Mouse (Mus musculus): Measurements from ENCODE around the gene Gm10518. TPM values are rescaled to one million over a fixed set of nuclear protein-coding genes. Genes with fewer than 3 reads are reported as not detected.

Gene Gm10518
- polyA plus RNA-seq, 1 experiment, result not detected

DNA sequence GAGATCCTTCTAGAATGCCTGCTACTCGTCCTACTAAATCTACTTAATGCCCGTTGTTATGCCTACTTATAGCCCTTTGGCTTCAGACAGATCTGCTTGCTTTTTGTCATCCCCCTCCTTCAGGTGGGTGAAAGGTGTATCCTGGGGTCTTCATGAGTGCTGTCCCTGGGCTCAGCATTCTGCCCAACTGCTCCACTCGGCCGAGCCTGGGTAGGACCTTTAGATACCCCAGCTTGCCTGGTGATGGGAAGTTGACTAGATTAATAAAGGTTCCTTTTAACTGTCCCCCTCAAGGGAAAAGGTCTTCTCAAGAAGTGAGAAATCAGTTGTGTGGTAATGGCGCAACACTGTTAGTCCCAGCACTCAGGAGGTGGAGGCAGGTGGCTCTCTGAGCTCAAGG lies 24.9 kb downstream of the Gm10518 start:
- Histone ChIP-seq H3K27ac (ENCODE audit: insufficient read depth, low read length) (no peak overlapping the region), H3K4me3 (ENCODE audit: insufficient read depth, low read length) (no peak overlapping the region), H3K4me1 (ENCODE audit: control insufficient read depth, insufficient read depth, low read length) (no peaks in the 10 kb centered on the region)
- TF ChIP-seq POLR2A (IDR thresholded peaks at IDR 0.05; ENCODE audit: extremely low read depth, insufficient read depth, low read length) (no peak), CTCF (IDR thresholded peaks at IDR 0.05; ENCODE audit: extremely low read depth, insufficient read depth, low read length) (no peak)

DNA sequence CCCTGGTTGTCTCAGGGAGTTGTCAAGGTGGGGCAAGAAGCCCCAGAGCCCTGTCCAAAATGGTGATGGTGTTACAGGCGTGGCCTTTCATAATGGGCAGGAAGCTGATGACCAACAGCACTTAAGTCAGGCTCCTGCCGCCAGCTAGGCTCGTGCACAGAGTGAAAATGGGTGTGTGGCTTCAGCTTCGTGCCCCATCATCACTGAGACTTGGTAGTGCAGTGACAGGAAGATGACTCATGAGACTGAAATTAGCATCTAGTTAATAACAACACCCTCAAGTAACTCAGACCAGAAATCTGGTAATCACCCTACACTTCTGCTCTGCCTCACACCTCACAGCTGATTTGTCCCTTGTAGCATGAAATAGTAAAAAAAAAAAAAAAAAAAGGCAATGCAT lies 25.7 kb downstream of the Gm10518 start:
- no peak for TF ChIP-seq CTCF (IDR thresholded peaks at IDR 0.05; ENCODE audit: extremely low read depth, insufficient read depth, low read length)
- no peak for TF ChIP-seq POLR2A (IDR thresholded peaks at IDR 0.05; ENCODE audit: extremely low read depth, insufficient read depth, low read length)
- H3K4me1 ChIP-seq (ENCODE audit: control insufficient read depth, insufficient read depth, low read length), result no peaks in the 10 kb centered on the region
- H3K27ac ChIP-seq (ENCODE audit: insufficient read depth, low read length), result no peak overlapping the region

DNA sequence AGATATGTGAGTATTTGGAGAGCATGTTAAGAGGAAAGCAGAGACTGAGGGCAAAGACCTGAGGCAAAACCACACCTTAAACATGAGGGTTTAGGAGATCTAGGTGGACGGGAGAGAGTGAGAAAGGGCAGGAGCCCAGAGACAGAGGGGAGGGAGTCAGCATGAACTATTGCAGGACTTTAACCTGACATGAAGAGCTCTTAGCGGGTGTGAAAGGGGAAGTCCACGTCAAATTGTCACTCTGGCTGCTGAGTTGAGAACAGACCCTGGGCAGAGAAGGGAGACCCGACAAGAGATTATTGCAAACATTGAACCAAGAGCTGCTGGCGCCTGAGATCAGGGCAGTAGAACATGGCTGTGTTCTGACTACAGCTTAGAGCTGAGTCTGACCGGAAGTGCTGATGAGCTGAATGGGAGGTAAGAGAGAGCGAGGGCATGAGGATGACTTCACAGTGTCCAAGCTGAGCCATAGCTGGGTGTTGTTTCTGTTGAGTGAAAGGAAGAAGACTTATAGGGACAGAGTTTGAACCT lies 29.6 kb downstream of the Gm10518 start:
- H3K4me1 ChIP-seq (ENCODE audit: control insufficient read depth, insufficient read depth, low read length), result no peaks in the 10 kb centered on the region
- no peak overlapping the region for H3K27ac ChIP-seq (ENCODE audit: insufficient read depth, low read length)
- TF ChIP-seq POLR2A (IDR thresholded peaks at IDR 0.05; ENCODE audit: extremely low read depth, insufficient read depth, low read length) (no peak), CTCF (IDR thresholded peaks at IDR 0.05; ENCODE audit: extremely low read depth, insufficient read depth, low read length) (no peak)
- no peak overlapping the region for H3K4me3 ChIP-seq (ENCODE audit: insufficient read depth, low read length)

More for the DNA sequence above, 25.7 kb downstream of the Gm10518 start:
- H3K4me3 ChIP-seq (ENCODE audit: insufficient read depth, low read length), result no peak overlapping the region

DNA sequence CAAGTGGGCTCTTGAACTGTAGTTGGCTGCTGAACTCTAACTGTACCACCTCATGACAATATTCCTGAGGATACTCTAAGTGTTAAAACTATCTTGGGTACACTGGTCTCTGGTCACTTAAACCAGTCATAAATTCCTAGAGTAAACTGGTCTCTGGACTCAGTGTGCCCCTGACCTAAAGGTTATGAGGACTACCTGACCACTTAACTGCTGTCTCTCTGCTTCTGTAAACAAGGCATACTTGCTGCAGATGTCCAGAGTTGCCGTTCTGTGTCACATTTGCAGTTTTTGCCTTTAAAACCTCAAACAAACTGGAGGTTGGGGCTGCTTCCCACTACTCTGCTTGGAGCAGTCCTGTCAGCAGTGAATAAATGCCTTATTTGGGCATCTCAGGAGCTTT lies 30.4 kb downstream of the Gm10518 start:
- no peak for TF ChIP-seq POLR2A (IDR thresholded peaks at IDR 0.05; ENCODE audit: extremely low read depth, insufficient read depth, low read length)
- TF ChIP-seq CTCF (IDR thresholded peaks at IDR 0.05; ENCODE audit: extremely low read depth, insufficient read depth, low read length), result no peak
- Histone ChIP-seq H3K4me1 (ENCODE audit: control insufficient read depth, insufficient read depth, low read length) (no peaks in the 10 kb centered on the region), H3K27ac (ENCODE audit: insufficient read depth, low read length) (no peak overlapping the region), H3K4me3 (ENCODE audit: insufficient read depth, low read length) (no peak overlapping the region)

DNA sequence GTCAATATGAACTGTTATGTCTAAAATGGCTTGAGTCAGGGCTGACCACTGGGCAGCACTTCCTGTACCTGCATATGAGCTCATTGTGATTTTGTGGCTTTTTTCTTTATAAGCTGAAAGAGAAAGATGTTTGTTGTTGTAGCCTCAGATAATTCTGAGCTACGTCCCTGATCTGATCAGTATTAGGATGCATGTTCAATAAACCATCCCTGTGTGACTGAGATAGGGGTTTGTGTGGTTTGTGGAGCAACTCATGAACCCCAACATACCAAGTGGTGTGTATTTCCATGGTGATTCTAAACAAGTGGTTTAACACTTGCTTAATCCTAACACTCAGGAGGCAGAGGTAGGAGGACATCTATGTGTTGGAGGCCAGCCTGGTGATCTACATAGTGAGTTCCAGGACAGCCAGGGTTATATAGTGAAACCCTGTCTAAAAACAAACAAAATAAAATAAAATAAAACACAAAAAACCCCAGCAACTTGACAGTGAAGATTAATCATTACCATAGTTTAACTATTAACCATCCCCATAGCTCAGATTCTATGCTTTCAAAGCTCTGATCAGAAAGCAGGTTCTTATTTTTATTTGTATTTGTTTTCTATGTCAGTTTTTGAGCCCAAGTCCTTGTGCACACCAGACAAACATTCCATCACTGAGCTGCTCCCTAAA lies 32.7 kb downstream of the Gm10518 start:
- TF ChIP-seq CTCF (IDR thresholded peaks at IDR 0.05; ENCODE audit: extremely low read depth, insufficient read depth, low read length) (no peak), POLR2A (IDR thresholded peaks at IDR 0.05; ENCODE audit: extremely low read depth, insufficient read depth, low read length) (no peak)
- no peak overlapping the region for H3K27ac ChIP-seq (ENCODE audit: insufficient read depth, low read length)
- no peaks in the 10 kb centered on the region for H3K4me1 ChIP-seq (ENCODE audit: control insufficient read depth, insufficient read depth, low read length)
- H3K4me3 ChIP-seq (ENCODE audit: insufficient read depth, low read length), result no peak overlapping the region

DNA sequence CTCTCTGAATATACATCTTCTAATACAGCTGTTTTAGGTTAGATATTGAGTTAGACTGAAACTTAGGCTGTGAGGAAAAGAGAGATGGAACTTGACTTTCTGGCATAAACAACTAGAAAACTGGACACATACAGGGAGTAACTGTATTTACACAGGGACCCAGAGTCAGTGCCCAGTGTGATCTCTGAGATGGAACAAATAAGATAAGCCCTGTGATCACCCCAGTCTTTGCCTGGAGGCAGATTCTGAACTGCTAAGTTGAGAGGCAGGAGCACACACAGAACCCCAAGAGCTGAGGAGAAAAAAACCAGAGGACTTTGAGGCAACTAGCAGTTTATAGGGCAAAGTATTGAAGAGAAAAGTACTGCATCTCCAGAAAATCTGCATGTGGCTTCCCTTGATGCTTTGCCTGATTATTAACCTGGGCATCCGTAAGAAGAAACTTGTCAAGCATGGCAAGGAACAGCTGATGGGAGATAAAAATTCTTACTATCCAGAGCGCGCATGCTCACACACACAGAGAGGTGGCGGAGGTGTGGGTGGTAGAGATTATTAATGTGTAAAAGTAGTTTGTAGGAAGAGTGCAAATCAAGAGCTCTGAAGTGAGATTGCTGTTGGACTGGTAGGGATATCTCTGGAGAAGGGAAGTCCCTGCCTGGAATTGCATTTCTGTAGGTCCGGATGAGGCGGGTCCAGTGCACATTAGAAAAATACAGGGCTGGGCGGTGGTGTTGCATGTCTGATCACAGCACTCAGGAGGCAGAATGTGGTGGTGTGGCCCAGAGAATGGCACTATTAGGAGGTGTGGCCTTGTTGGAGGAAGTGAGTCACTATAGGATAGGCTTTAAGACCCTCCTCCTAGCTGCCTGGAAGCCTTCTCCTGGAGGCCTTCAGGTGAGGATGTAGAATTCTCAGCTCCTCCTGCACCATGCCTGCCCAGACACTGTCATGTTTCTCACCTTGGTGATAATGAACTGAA lies 33.5 kb downstream of the Gm10518 start:
- no peak overlapping the region for H3K27ac ChIP-seq (ENCODE audit: insufficient read depth, low read length)
- TF ChIP-seq POLR2A (IDR thresholded peaks at IDR 0.05; ENCODE audit: extremely low read depth, insufficient read depth, low read length), result no peak
- H3K4me1 ChIP-seq (ENCODE audit: control insufficient read depth, insufficient read depth, low read length), result no peaks in the 10 kb centered on the region
- H3K4me3 ChIP-seq (ENCODE audit: insufficient read depth, low read length), result no peak overlapping the region

DNA sequence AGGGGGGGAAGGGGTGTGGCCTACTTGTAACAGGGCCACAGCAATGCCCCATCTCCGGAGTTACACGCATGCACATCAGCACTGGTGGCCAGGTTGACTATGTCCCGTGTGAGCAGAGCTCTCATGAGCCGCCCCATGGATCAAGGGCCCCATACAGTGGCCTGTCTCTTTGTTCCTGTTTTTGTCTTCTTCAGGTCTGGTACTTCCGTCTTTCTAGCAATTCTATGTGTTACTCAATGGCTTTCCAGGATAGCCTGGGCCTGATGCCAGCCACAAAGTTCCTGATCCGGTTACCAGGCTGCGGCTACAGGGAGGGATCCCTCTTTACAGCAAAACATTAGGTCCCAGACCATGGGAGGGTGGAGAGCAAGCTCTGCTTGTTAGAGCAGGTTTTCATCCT lies 39.4 kb downstream of the Gm10518 start:
- no peaks in the 10 kb centered on the region for H3K4me1 ChIP-seq (ENCODE audit: control insufficient read depth, insufficient read depth, low read length)
- no peak overlapping the region for H3K27ac ChIP-seq (ENCODE audit: insufficient read depth, low read length)
- TF ChIP-seq POLR2A (IDR thresholded peaks at IDR 0.05; ENCODE audit: extremely low read depth, insufficient read depth, low read length), result no peak
- no peak for TF ChIP-seq CTCF (IDR thresholded peaks at IDR 0.05; ENCODE audit: extremely low read depth, insufficient read depth, low read length)
- no peak overlapping the region for H3K4me3 ChIP-seq (ENCODE audit: insufficient read depth, low read length)

DNA sequence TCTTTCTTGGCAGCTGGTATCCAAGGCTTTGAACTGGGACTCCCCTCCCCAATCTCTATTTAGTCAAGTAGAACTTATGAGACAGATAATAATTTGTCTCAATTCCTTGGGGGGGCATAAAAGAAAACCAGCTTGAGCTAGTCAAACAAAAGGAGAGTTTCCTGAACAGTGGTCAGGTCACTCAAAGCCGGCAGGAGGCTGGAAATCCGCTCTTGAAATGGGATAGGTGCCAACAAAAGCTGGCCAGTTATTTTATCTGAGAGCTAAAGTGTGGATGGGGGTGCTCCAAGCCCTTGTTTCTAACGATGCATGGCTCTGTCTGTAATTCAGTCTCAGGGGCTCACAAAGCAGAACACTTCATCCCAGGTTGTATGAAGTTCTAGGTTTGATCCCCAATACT lies 40.8 kb downstream of the Gm10518 start:
- Histone ChIP-seq H3K4me1 (ENCODE audit: control insufficient read depth, insufficient read depth, low read length) (no peaks in the 10 kb centered on the region), H3K4me3 (ENCODE audit: insufficient read depth, low read length) (no peak overlapping the region), H3K27ac (ENCODE audit: insufficient read depth, low read length) (no peak overlapping the region)
- TF ChIP-seq CTCF (IDR thresholded peaks at IDR 0.05; ENCODE audit: extremely low read depth, insufficient read depth, low read length) (no peak), POLR2A (IDR thresholded peaks at IDR 0.05; ENCODE audit: extremely low read depth, insufficient read depth, low read length) (no peak)

DNA sequence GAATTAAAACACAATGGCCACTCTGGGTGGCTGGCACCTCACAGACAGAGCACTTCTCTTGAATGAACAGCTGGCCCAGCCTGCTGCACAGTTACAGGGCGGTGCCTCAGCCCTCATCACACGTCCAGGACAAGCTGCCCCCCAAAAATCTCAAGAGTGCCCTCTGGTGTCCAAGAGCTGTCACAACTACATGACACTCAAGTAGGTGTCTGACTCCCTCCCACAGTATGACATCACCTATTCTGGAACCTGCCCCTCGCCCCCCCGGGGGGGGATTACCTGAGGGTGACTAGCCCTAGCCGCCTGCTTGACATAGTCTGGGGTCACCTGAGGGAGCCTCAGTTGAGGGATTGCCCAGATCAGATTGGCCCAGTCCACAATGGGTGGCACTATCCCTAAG lies 41.7 kb downstream of the Gm10518 start:
- H3K4me3 ChIP-seq (ENCODE audit: insufficient read depth, low read length), result no peak overlapping the region

More for the DNA sequence above, 41.7 kb downstream of the Gm10518 start:
- TF ChIP-seq CTCF (IDR thresholded peaks at IDR 0.05; ENCODE audit: extremely low read depth, insufficient read depth, low read length) (peak; percentile 61), POLR2A (IDR thresholded peaks at IDR 0.05; ENCODE audit: extremely low read depth, insufficient read depth, low read length) (no peak)
- H3K4me1 ChIP-seq (ENCODE audit: control insufficient read depth, insufficient read depth, low read length), result no peaks in the 10 kb centered on the region
- H3K27ac ChIP-seq (ENCODE audit: insufficient read depth, low read length), result no peak overlapping the region
